Mouse (Mus musculus): ENCODE data around the gene Hpn. TPM values are rescaled to one million over a fixed set of nuclear protein-coding genes. Genes with fewer than 3 reads are reported as not detected.

Gene Hpn
- polyA plus RNA-seq, 1 experiment from 2014 or later = 0.67 TPM

Other genes with a start within 250 kb of the Hpn start
- gene Cd22, start 234.9 kb downstream of the Hpn start, polyA plus RNA-seq (2014; fragmentation: Nextera tagmentation; extraction: Ambion mirVana) = not detected in 2 replicates
- 2.4 and 2.5 TPM in 2 replicates for gene Mag, start 200.4 kb downstream of the Hpn start, polyA plus RNA-seq (2014; fragmentation: Nextera tagmentation; extraction: Ambion mirVana)
- gene Hamp2, start 190.6 kb downstream of the Hpn start, polyA plus RNA-seq (2014; fragmentation: Nextera tagmentation; extraction: Ambion mirVana) = not detected in 2 replicates
- gene Hamp, start 171.3 kb downstream of the Hpn start, polyA plus RNA-seq (2014; fragmentation: Nextera tagmentation; extraction: Ambion mirVana) = not detected in 2 replicates
- 28.2 and 28.9 TPM in 2 replicates for gene Usf2, start 158.5 kb downstream of the Hpn start, polyA plus RNA-seq (2014; fragmentation: Nextera tagmentation; extraction: Ambion mirVana)
- 10.2 and 15.3 TPM in 2 replicates for gene Lsr, start 141.8 kb downstream of the Hpn start, polyA plus RNA-seq (2014; fragmentation: Nextera tagmentation; extraction: Ambion mirVana)
- gene Fam187b, start 141.5 kb downstream of the Hpn start, polyA plus RNA-seq (2014; fragmentation: Nextera tagmentation; extraction: Ambion mirVana) = 0.40 and 0.44 TPM in 2 replicates
- gene Fxyd5, start 72.8 kb downstream of the Hpn start, polyA plus RNA-seq (2014; fragmentation: Nextera tagmentation; extraction: Ambion mirVana) = 7.8 and 12.9 TPM in 2 replicates
- gene Fxyd7, start 63.8 kb downstream of the Hpn start, polyA plus RNA-seq (2014; fragmentation: Nextera tagmentation; extraction: Ambion mirVana) = 252 and 299 TPM in 2 replicates
- gene Fxyd1, start 58.1 kb downstream of the Hpn start, polyA plus RNA-seq (2014; fragmentation: Nextera tagmentation; extraction: Ambion mirVana) = 9.6 and 22.9 TPM in 2 replicates
- 1.1 TPM in 1 of 2 replicates, not detected in the other for gene Lgi4, start 55.9 kb downstream of the Hpn start, polyA plus RNA-seq (2014; fragmentation: Nextera tagmentation; extraction: Ambion mirVana)
- gene Fxyd3, start 38.6 kb downstream of the Hpn start, polyA plus RNA-seq (2014; fragmentation: Nextera tagmentation; extraction: Ambion mirVana) = 0.35 TPM in 1 of 2 replicates, not detected in the other
- 12.0 and 17.6 TPM in 2 replicates for gene Scn1b, start 11.7 kb upstream of the Hpn start, polyA plus RNA-seq (2014; fragmentation: Nextera tagmentation; extraction: Ambion mirVana)
- 180 and 208 TPM in 2 replicates for gene Gramd1a, start 40.6 kb upstream of the Hpn start, polyA plus RNA-seq (2014; fragmentation: Nextera tagmentation; extraction: Ambion mirVana)
- gene Scgb2b2, start 175.2 kb upstream of the Hpn start, polyA plus RNA-seq (2014; fragmentation: Nextera tagmentation; extraction: Ambion mirVana) = not detected in 2 replicates
- gene Scgb1b2, start 176.5 kb upstream of the Hpn start, polyA plus RNA-seq (2014; fragmentation: Nextera tagmentation; extraction: Ambion mirVana) = not detected in 2 replicates
- gene Scgb2b3, start 246.8 kb upstream of the Hpn start, polyA plus RNA-seq (2014; fragmentation: Nextera tagmentation; extraction: Ambion mirVana) = not detected in 2 replicates

Data from neural tube, embryonic 14.5 days (tissue).